Mouse (Mus musculus) lung, postnatal 4 days (tissue): Measurements from ENCODE around the gene Olfr284.
A peak's percentile ranks its signal among the peaks of the same experiment; 100 is the strongest.

ENCODE experiments used
- DNase-seq, 2 experiments: peaks; one replicate each; pipeline ENCODE4 v3.0.0; 2021

Olfr284 gene

DNA sequence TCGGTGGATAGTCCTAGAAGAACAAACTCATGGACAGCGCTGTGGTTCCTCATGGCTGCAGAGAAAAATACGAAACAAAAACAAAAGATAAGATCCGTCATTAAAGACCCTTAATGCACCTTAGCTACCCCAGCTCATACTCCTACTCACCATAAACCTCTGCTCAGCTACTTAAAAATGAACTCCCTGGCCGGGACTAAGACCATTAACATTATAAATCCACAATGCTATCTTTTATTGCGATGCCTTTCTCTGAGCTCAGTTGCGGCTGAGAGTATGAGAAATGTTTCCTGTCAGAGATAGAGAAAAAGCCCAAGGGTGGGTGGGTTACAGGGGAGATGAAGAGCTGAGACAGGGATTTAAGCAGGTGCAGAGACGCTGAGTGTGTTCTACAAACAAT is at the start of gene Olfr284:
Olfr284 (minus strand) TSS at position 101 of the 400 bp plus-strand sequence.
- no peak for DNase-seq

DNA sequence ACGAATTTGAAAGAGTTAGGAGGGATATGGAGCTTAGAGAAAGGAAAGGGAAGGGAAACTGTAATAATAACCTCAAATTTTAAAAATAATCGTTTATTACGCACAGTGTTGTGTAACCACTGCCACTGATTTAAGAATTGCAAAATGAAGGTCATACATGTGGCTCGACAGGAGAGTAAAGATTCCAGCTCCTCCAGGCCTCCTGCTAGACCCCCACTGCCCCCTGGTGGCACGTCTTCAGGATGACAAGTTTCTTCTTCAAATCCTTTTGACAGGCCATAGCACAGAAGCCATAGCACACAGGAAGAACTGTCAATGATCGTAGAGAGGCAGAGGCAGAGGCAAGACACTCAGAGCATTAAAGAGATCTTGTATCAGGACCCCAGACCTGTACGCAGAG is 49.0 kb upstream of the Olfr284 start:
- peak; percentile 71 to 77 for DNase-seq

DNA sequence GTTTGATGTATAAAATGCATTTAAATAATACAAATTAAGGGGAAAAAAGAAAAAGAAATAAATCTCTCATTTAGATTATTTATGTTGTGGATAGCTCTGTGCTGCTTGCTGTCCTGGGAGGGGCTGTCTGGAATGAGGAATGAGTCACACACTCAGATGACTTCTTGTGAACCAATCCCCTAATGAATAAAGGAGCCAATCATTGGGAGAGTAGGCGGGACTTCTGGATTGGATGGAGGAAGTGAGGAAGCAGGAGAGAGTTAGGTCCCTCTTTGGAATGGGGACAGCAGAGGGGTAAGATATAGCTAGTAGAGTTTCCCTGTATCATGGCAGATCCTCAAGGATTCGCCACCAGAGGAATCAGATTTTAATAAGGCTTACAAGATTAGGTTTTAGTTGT is 46.8 kb upstream of the Olfr284 start:
- no peak for DNase-seq

DNA sequence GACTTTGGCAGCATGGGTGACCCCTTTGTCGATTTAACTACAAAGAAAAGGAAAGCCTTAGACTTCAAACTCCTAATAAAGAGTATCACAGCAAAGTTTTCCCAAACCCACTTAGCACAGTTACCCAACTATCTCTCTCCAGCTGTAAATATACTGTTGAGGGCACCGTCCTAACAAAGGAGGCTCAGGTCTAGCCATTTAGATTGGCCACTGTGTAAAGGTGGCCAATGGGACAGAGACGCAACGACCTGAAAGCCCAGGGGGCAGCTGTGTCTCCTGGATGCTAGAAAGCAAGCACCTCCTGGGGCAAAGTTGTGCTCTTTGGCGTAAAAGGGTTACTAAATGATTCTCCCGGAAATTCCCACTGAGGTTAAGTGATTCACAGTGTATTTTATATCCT is 40.1 kb upstream of the Olfr284 start, which contains the start of gene Olfr283:
Olfr283 (minus strand) TSS at position 101 of the 400 bp plus-strand sequence.
- DNase-seq: no peak

DNA sequence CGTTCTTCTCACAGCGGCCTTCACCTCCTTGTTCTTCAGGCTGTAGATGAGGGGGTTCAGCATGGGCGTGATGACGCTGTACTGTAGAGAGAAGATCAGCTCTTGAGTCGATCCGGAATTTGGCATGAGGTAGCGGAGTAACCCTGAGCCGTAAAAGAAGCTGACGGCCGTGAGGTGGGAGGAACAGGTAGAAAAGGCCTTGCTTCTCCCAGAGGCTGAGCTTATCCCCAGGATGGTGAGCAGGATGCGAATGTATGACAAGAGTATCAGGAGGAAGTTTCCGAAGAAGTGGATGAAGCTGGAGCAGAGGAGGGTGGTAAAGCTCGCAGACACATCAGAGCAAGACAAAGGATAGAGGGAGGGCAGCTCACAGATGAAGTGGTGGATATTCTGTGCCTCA is 37.4 kb upstream of the Olfr284 start:
- DNase-seq: no peak

DNA sequence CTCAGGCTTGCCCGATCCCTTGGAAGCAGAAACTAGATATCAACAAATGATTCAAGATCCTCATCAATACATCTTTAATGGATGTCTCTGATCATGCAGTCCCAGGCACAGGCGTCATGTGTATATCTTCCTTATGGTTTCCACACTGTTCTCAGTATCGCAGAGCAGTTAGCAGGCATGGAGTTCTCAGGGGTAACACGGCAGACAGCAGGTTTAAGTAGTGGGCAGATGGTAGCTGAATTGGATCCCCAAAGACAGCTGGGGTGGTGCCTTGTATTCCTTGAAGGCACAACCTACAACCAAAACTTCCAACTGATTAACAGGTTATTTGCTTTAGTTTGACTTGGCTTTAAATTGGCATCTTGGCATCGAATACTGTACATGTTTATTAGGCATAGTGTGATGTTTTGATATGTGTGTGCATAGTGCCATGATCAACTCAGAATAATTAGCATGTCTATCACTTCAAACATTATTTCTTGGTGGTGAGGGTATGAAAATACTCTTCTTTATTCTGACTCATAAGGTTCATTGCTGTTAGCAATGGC is 23.5 kb downstream of the Olfr284 start, which contains the start of gene Olfr285:
Olfr285 (minus strand) TSS at position 177 of the 548 bp plus-strand sequence.
- no peak for DNase-seq

DNA sequence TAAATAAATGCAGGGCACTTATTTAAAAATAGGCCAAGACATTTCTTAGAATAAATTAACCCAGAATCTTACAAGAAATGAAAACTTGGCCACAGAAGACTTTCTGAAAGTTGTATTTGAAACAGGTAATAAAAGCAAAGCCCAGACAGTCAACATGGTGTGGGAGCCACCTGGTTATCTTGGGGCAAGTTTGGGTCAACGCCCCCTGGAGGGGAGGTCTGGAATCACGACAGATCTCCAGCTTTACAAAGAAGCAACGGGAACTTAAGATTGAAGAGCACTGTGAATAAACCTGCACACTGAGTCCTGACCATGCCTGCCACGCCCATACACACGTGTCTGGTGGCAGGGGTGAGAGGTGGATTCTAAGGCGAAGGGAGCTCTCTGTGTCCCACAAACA is 25.1 kb downstream of the Olfr284 start:
- DNase-seq: no peak

DNA sequence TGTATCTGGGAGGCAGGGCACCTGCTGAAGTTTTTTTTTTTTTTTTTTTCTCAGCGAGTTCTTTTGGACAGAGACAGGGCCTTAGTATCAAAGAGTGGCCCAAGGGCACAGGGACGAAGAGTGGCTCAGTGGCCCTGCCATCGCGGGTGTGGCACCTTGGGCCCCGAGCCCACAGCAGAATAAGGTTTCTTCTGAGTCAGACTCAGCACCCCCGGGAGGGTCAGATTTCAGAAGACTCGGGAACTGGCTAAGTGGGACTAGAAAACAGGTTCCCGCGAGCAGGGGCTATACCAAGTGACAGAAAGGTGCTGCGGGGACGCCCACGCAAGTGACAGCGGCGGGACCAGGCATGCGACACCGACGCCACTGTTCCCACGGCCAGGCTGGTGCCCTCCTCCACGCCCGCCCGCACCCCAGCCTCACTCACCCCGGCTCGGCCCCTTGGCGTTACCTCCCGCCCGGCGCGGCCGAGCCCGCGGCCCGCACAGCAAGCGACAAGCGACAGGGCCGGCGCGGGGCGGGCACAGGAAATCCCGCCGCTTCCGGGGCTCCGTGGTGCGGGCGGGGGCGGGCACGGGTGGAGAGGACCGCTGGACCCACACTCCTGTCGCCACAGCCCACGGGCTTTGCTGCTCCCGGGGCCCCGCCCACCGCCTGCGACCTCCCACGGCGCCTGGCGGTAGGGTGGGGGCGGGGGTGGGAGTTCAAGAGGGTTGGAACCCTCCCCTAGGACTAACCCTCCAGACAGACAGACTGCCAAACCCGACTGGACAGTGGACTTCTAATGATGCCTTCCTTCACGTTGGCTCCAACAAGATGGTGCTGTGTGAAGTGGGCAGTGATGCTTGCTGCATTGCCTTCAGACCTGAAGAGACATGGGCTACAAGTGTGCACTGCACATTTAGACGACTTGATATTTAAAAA is 44.9 kb downstream of the Olfr284 start, which contains the start of gene Zfp641:
Zfp641 (minus strand) TSS at position 534 of the 924 bp plus-strand sequence.
- DNase-seq: peak; percentile 51 to 70

DNA sequence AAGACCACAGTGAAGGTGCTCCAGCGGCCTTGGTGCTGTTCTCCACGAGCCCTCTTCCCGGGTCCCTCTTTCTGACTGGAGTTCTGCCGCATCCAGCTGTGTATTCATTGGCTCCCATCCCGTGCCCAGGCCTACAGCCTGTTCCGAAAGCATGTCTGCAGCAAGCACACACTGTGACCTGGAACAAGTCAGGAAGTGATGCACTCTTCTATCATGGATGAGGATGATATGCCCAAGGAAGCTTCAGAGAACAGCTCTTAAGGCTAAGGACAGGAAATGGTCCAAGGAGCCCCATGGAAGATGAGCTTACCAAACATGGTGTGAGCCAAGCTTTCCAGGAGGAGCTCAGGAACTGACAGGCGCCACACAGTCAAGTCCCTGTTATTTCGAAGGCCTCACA is 47.1 kb downstream of the Olfr284 start:
- DNase-seq: no peak
